Mouse (Mus musculus) intestine, postnatal 0 days (tissue): Measurements from ENCODE around the gene Amer1. TPM values are rescaled to one million over a fixed set of nuclear protein-coding genes. Genes with fewer than 3 reads are reported as not detected.

Experiments
- ATAC-seq: fragments of 200-750 bp; cut with Nextera tagmentation; 2 replicates; pipeline ENCODE4 v1.8.0; 2017; ENCODE audit warnings: mild to moderate bottlenecking, moderate TSS enrichment, moderate library complexity
- H3K27ac ChIP-seq: fragments of 300-500 bp; sonication (generic); 2 replicates; pipeline ENCODE4 v1.5.1; 2014; ENCODE audit warnings: mild to moderate bottlenecking, low read depth, low read length, moderate library complexity
- H3K27me3 ChIP-seq: fragments of 300-500 bp; sonication (generic); replicated peaks from 2 replicates; pipeline ENCODE4 v1.6.1; 2014; ENCODE audit warnings: low read length, mixed read lengths; ENCODE audit not compliant: control insufficient read depth, insufficient read depth
- H3K36me3 ChIP-seq: fragments of 300-500 bp; sonication (generic); 2 replicates; pipeline ENCODE4 v1.6.1; 2014; ENCODE audit warnings: mild to moderate bottlenecking, moderate library complexity; ENCODE audit not compliant: control insufficient read depth, insufficient read depth
- H3K4me1 ChIP-seq: fragments of 300-500 bp; sonication (generic); replicated peaks from 2 replicates; pipeline ENCODE4 v1.6.1; 2014; ENCODE audit warnings: antibody characterized with exemption, low read length, mixed read lengths; ENCODE audit not compliant: control insufficient read depth, insufficient read depth
- H3K4me2 ChIP-seq: fragments of 300-500 bp; sonication (generic); replicated peaks from 2 replicates; pipeline ENCODE4 v1.6.1; 2014; ENCODE audit warnings: low read depth, mild to moderate bottlenecking, moderate library complexity
- H3K4me3 ChIP-seq: fragments of 300-500 bp; sonication (generic); 2 replicates; pipeline ENCODE4 v1.5.1; 2014; ENCODE audit warnings: low read depth, low read length
- H3K9ac ChIP-seq: fragments of 300-500 bp; sonication (generic); 2 replicates; pipeline ENCODE4 v1.6.1; 2014; ENCODE audit warnings: mild to moderate bottlenecking, low read depth, low read length
- H3K9me3 ChIP-seq: fragments of 300-500 bp; sonication (generic); 2 replicates; pipeline ENCODE4 v1.6.1; 2016; ENCODE audit warnings: mixed run types; ENCODE audit not compliant: control insufficient read depth
- CTCF ChIP-seq: sonication (generic); IDR thresholded peaks from 2 replicates; pipeline ENCODE4 v1.5.1; 2016; ENCODE audit warnings: low read depth, mild to moderate bottlenecking, control low read depth, antibody characterized with exemption, moderate library complexity
- WGBS: fragments of 180-500 bp; shearing (Covaris S2); extraction: QIAGEN DNeasy Blood & Tissue Kit; methylation state at CpG from one replicate; pipeline ENCODE4 v1.1.7; 2014; 5-methylcytosine and 5-hydroxymethylcytosine counted together
- polyA plus RNA-seq: library from polyadenylated mRNA; unstranded; fragments of >200 nt; fragmentation: Nextera tagmentation; extraction: Ambion mirVana; gene quantifications from 2 replicates; pipeline ENCODE4 v1.2.1, GENCODE M21; 2015

Gene Amer1
- polyA plus RNA-seq, 1 experiment from 2014 or later = 2.9 TPM

GRCm38 (mm10) chrX:95442261-95442660 lies 2.4 kb downstream of the Amer1 start:
- Histone ChIP-seq H3K4me3 (no peak overlapping the region), H3K9me3 (no peaks in the 10 kb centered on the region), H3K27ac (no peak overlapping the region), H3K4me2 (no peak overlapping the region), H3K27me3 (no peaks in the 10 kb centered on the region), H3K36me3 (no peaks in the 10 kb centered on the region), H3K9ac (no peak overlapping the region), H3K4me1 (no peaks in the 10 kb centered on the region)
- 9% methylated on average over 1 of the region's 1 CpGs for WGBS
- ATAC-seq = no peak
- TF ChIP-seq CTCF = no peak

- Histone ChIP-seq H3K4me2 (no peak overlapping the region), H3K36me3 (no peaks in the 10 kb centered on the region), H3K4me1 (no peaks in the 10 kb centered on the region), H3K4me3 (no peak overlapping the region), H3K9ac (no peak overlapping the region), H3K9me3 (no peaks in the 10 kb centered on the region), H3K27ac (no peak overlapping the region), H3K27me3 (no peaks in the 10 kb centered on the region)
- no peak for TF ChIP-seq CTCF
- no peak for ATAC-seq
Measured at GRCm38 (mm10) chrX:95441290-95441689, 3.4 kb downstream of the Amer1 start.

- H3K4me3 ChIP-seq = no peak overlapping the region
- no peak overlapping the region for H3K9ac ChIP-seq
- no peaks in the 10 kb centered on the region for H3K27me3 ChIP-seq
- ATAC-seq = no peak
- H3K4me1 ChIP-seq = no peaks in the 10 kb centered on the region
- no peak for TF ChIP-seq CTCF
- no peak overlapping the region for H3K27ac ChIP-seq
- WGBS = 84% methylated on average over 4 of the region's 4 CpGs
- H3K9me3 ChIP-seq = no peaks in the 10 kb centered on the region
- H3K36me3 ChIP-seq = no peaks in the 10 kb centered on the region
- H3K4me2 ChIP-seq = no peak overlapping the region
Measured at GRCm38 (mm10) chrX:95438491-95438890, 6.2 kb downstream of the Amer1 start.

GRCm38 (mm10) chrX:95437236-95437635 lies 7.4 kb downstream of the Amer1 start:
- TF ChIP-seq CTCF = no peak
- no peak for ATAC-seq
- 96% methylated on average over 1 of the region's 1 CpGs for WGBS
- no peaks in the 10 kb centered on the region for H3K27me3 ChIP-seq
- no peaks in the 10 kb centered on the region for H3K36me3 ChIP-seq
- H3K4me3 ChIP-seq = no peak overlapping the region
- H3K4me1 ChIP-seq = no peaks in the 10 kb centered on the region
- no peak overlapping the region for H3K4me2 ChIP-seq
- H3K9ac ChIP-seq = no peak overlapping the region
- no peak overlapping the region for H3K27ac ChIP-seq
- H3K9me3 ChIP-seq = no peaks in the 10 kb centered on the region

- no peak for ATAC-seq
- H3K9me3 ChIP-seq = no peaks in the 10 kb centered on the region
- no peak overlapping the region for H3K4me2 ChIP-seq
- no peak overlapping the region for H3K27ac ChIP-seq
- TF ChIP-seq CTCF = no peak
- H3K36me3 ChIP-seq = no peaks in the 10 kb centered on the region
- H3K4me1 ChIP-seq = no peaks in the 10 kb centered on the region
- no peak overlapping the region for H3K4me3 ChIP-seq
- no peak overlapping the region for H3K9ac ChIP-seq
- H3K27me3 ChIP-seq = no peaks in the 10 kb centered on the region
Measured at GRCm38 (mm10) chrX:95373101-95373500, 71.6 kb downstream of the Amer1 start.

Other genes with a start within 250 kb of the Amer1 start
- 2.8 and 3.1 TPM in 2 replicates for gene Arhgef9, start 248.0 kb downstream of the Amer1 start, polyA plus RNA-seq
- not detected in 2 replicates for gene Asb12, start 113.1 kb upstream of the Amer1 start, polyA plus RNA-seq
- gene Pfn5, start 113.2 kb upstream of the Amer1 start, polyA plus RNA-seq = not detected in 2 replicates
- 5.2 and 5.5 TPM in 2 replicates for gene Zc4h2, start 213.6 kb upstream of the Amer1 start, polyA plus RNA-seq